Mouse (Mus musculus) lung, adult 2 months (tissue): ENCODE measurements around the gene Dhrs3.

Source experiments
- CTCF ChIP-seq: fragments of 200-500 bp; IDR thresholded peaks from 2 replicates; pipeline ENCODE4 v1.5.1; 2011; ENCODE audit warnings: mild to moderate bottlenecking, low read length, control low read depth; ENCODE audit not compliant: insufficient read depth
- POLR2A ChIP-seq: fragments of 200-500 bp; IDR thresholded peaks from 2 replicates; pipeline ENCODE4 v1.6.1; 2011; ENCODE audit warnings: low read depth, mild to moderate bottlenecking, control low read depth, low read length, borderline replicate concordance; ENCODE audit errors: extremely low read depth

DNA sequence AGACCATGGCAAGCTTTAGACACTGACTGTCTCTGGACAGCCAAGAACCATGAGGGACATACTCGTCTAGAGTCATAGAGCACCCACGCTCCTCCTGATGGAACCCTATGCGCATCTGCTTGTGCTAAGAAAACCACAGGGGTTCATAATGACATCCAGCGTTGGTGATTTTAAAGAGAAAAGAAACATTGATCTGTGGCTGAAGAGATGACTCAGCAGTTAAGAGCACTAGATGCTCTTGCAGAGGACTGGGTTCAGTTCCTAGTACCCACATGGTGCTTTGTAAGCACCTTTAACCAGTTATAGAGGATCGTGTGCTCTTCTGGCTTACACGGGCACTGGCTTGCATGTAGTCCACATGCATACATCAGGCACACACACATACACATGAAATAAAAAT lies 23.9 kb downstream of the Dhrs3 start:
- TF ChIP-seq CTCF (no peak), POLR2A (no peak)
